Mouse (Mus musculus): ENCODE results near the gene Fa2h. TPM values are rescaled to one million over a fixed set of nuclear protein-coding genes. Genes with fewer than 3 reads are reported as not detected.
"Not testable (repeated sequence)": the region's sequence is repeated elsewhere in the genome, so short reads cannot be mapped to it uniquely, and the experiment has no call there.

Gene Fa2h
- polyA plus RNA-seq, 1 experiment from 2014 or later = not detected

GRCm38 (mm10) chr8:111305031-111305730 lies 88.4 kb downstream of the Fa2h start:
- H3K27me3 ChIP-seq (ENCODE audit: low read depth, poor library complexity, severe bottlenecking) = no peaks in the 10 kb centered on the region
- no peak overlapping the region for H3K4me3 ChIP-seq
- no peaks in the 10 kb centered on the region for H3K9me3 ChIP-seq (replicated peaks)
- peaks cover 3% of the 10 kb centered on the region; the same call in 1 of the 2 replicates for H3K4me1 ChIP-seq
- no peak overlapping the region for H3K27ac ChIP-seq
- no peak for DNase-seq (ENCODE audit: low spot score)
- 40% methylated on average over 5 of the region's 5 CpGs for WGBS
- no peaks in the 10 kb centered on the region for H3K36me3 ChIP-seq

DNA sequence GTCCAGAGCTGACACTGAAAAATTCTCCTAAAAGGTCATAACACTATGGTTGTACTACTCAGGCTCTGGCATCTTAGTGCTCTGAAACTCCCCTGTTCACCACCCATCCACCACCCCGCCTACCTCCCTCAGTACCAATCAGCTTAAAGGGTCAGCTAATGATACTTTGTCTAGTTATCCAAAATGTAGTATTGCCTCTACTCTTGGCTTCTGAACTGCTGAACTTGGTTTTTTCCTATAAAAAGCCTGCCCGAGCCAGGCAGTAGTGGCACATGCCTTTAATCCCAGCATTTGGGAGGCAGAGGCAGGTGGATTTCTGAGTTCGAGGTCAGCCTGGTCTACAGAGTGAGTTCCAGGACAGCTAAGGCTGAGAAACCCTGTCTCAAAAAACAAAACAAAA lies 89.3 kb downstream of the Fa2h start:
- Histone ChIP-seq H3K27ac (no peak overlapping the region), H3K27me3 (ENCODE audit: low read depth, poor library complexity, severe bottlenecking) (no peaks in the 10 kb centered on the region), H3K4me1 (peaks cover 3% of the 10 kb centered on the region; the same call in 1 of the 2 replicates), H3K9me3 (replicated peaks) (no peaks in the 10 kb centered on the region), H3K4me3 (no peak overlapping the region), H3K36me3 (no peaks in the 10 kb centered on the region)
- no peak for DNase-seq (ENCODE audit: low spot score)
- 93% methylated on average over 3 of the region's 3 CpGs for whole genome bisulfite sequencing

- not testable (repeated sequence) for H3K9me3 ChIP-seq (replicated peaks); H3K27me3 ChIP-seq (ENCODE audit: low read depth, poor library complexity, severe bottlenecking); H3K4me3 ChIP-seq; H3K27ac ChIP-seq; DNase-seq (ENCODE audit: low spot score); H3K36me3 ChIP-seq
- H3K4me1 ChIP-seq = peaks cover 14% of the 10 kb centered on the region
- WGBS = 87% methylated on average over 5 of the region's 5 CpGs
Observed at GRCm38 (mm10) chr8:111303076-111303803, 90.4 kb downstream of the Fa2h start.

DNA sequence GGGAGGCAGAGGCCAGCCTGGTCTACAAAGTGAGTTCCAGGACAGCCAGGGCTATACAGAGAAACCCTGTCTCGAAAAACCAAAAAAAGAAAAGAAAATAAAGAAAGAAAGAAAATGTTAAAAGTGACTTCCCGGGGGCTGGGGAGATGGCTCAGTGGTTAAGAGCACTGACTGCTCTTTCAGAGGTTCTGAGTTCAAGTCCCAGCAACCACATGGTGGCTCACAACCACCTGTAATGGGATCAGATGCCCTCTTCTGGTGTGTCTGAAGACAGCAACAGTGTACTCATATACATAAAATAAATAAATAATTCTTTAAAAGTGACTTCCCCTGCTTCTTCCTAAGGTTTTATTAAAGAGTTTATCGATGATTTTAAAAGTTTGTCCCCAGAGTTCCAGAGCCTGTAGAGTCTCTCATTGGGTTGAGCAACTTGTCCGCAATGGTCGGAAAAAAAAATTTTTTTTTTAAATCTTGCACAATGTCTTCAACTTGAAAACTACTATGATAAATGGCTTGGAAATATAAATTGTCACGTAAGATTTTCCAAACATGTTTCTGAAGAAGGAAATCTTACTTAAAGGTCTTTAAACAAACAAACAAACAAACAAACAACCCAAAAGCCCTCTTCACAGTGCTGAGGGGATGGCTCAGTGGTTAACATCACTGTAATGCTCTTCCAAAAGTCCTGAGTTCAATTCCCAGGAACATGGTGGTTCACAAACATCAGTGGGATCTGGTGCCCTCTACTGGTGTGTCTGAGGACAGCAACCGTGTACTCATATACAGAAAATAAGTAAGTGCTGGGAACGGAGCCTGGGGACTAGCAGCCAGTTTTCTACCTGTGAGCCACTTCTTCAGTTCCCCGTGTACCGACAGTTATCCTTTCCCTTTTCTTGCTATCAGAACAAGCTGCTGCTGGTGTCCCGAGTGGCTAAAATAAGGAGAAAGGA lies 92.8 kb downstream of the Fa2h start:
- Histone ChIP-seq H3K27ac (peak overlapping the region; percentile 98), H3K4me1 (peaks cover 18% of the 10 kb centered on the region), H3K27me3 (ENCODE audit: low read depth, poor library complexity, severe bottlenecking) (no peaks in the 10 kb centered on the region), H3K4me3 (peak overlapping the region; percentile 88), H3K36me3 (peaks cover 17% of the 10 kb centered on the region), H3K9me3 (replicated peaks) (no peaks in the 10 kb centered on the region)
- no peak for DNase-seq (ENCODE audit: low spot score)
- WGBS = 65% methylated on average over 11 of the region's 11 CpGs

DNA sequence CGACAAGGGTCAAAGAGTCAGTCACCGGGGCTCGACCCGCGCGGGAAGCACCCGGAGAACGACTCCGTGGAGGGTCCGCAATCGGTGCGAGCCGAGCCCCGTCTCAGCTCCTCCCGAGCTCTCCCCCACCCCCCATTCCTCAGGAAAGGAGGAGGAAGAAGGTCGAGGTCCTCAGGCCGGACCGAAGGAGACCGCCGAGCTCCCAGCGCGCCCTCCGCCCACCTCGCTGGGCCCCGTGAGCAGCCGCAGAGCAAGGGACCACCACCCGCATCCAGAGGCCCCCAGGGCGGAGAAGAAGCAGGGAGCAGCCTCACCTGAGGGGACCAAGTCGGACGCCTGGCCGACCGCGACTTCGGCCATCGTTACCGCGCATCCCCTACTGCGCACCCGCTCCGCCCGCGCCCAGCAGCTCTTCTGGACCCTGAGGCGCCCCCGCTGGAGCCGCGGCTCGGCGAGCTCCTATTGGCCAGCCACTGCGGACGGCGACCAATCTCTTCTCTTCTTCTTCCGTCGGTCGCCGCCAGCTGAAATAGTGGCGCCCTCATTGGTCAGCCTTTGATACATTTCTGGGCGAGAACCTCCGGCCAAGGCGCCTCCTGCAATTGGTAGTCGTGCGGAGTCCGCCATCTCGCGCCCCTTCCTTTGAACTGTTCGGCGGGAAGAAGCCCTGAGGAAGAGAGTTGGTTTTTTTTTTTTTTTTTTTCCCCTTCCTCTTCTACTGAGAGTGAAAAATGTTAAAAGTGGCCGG lies 93.6 kb downstream of the Fa2h start, which contains the start of gene Rfwd3:
Rfwd3 (minus strand) TSS at position 402 of the 748 bp plus-strand sequence.
- peaks cover 25% of the 10 kb centered on the region for H3K36me3 ChIP-seq
- H3K4me3 ChIP-seq = peak within 1 kb of the TSS; percentile 88
- H3K4me1 ChIP-seq = peaks cover 17% of the 10 kb centered on the region
- no peaks in the 10 kb centered on the region for H3K27me3 ChIP-seq (ENCODE audit: low read depth, poor library complexity, severe bottlenecking)
- peak within 1 kb of the TSS; percentile 98 for H3K27ac ChIP-seq
- H3K9me3 ChIP-seq (replicated peaks) = no peaks in the 10 kb centered on the region
- WGBS = under 1% methylated on average over 67 of the region's 67 CpGs
- DNase-seq (ENCODE audit: low spot score) = peak; percentile 95

DNA sequence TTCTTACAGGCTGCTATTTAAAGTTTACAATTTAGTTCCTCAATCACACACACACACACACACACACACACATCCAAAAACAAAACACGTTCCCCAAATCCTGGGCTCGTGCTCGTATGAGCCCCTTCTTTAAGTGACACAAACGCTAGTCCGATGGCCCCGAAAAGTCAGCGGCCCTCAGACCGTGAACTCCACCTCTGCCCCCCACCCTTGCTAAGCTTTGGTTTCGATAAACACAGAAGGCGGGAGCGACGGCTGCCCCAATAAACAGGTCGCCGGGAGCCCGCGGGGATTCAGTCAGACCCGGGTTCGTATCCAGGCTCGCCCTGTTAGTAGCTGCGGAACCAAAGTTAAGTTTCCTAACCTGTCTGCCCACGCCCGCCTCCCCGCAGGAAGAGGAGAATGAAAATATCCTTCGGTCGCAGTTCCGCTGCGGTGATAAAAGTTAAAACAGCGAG lies 94.2 kb downstream of the Fa2h start:
- peak; percentile 73 for DNase-seq (ENCODE audit: low spot score)
- Histone ChIP-seq H3K9me3 (replicated peaks) (no peaks in the 10 kb centered on the region), H3K27me3 (ENCODE audit: low read depth, poor library complexity, severe bottlenecking) (no peaks in the 10 kb centered on the region), H3K36me3 (peaks cover 29% of the 10 kb centered on the region), H3K27ac (peak overlapping the region; percentile 98), H3K4me1 (peaks cover 14% of the 10 kb centered on the region), H3K4me3 (peak overlapping the region; percentile 88)
- 0% methylated on average over 28 of the region's 28 CpGs for WGBS

GRCm38 (mm10) chr8:111298011-111298410 lies 95.6 kb downstream of the Fa2h start:
- peaks cover 14% of the 10 kb centered on the region for H3K4me1 ChIP-seq
- DNase-seq (ENCODE audit: low spot score) = no peak
- H3K27me3 ChIP-seq (ENCODE audit: low read depth, poor library complexity, severe bottlenecking) = no peaks in the 10 kb centered on the region
- peaks cover 43% of the 10 kb centered on the region for H3K36me3 ChIP-seq
- no peaks in the 10 kb centered on the region for H3K9me3 ChIP-seq (replicated peaks)
- H3K4me3 ChIP-seq = peak overlapping the region; percentile 88; the same call in 1 of the 2 replicates
- H3K27ac ChIP-seq = no peak overlapping the region
- WGBS = 90% methylated on average over 1 of the region's 1 CpGs

Other genes with a start within 250 kb of the Fa2h start
- 57.3 and 67.3 TPM in 2 replicates for gene Glg1, start 134.6 kb downstream of the Fa2h start, polyA plus RNA-seq (2016; fragmentation: Nextera tagmentation; extraction: Ambion mirVana)
- 103 and 108 TPM in 2 replicates for gene Rfwd3, start 93.6 kb downstream of the Fa2h start, polyA plus RNA-seq (2016; fragmentation: Nextera tagmentation; extraction: Ambion mirVana)
- 0.34 and 0.70 TPM in 2 replicates for gene Mlkl, start 55.6 kb downstream of the Fa2h start, polyA plus RNA-seq (2016; fragmentation: Nextera tagmentation; extraction: Ambion mirVana)
- 5.7 and 6.4 TPM in 2 replicates for gene Wdr59, start 128.3 kb upstream of the Fa2h start, polyA plus RNA-seq (2016; fragmentation: Nextera tagmentation; extraction: Ambion mirVana)
- gene Znrf1, start 142.3 kb upstream of the Fa2h start, polyA plus RNA-seq (2016; fragmentation: Nextera tagmentation; extraction: Ambion mirVana) = 42.1 and 44.8 TPM in 2 replicates
- 0.11 and 0.25 TPM in 2 replicates for gene Ldhd, start 236.6 kb upstream of the Fa2h start, polyA plus RNA-seq (2016; fragmentation: Nextera tagmentation; extraction: Ambion mirVana)
- gene Zfp1, start 249.6 kb upstream of the Fa2h start, polyA plus RNA-seq (2016; fragmentation: Nextera tagmentation; extraction: Ambion mirVana) = 21.6 and 21.7 TPM in 2 replicates

Measured in limb, embryonic 10.5 days (tissue).